8 mouse cellular contexts compared by ENCODE assay signal in the genomic region with DNA sequence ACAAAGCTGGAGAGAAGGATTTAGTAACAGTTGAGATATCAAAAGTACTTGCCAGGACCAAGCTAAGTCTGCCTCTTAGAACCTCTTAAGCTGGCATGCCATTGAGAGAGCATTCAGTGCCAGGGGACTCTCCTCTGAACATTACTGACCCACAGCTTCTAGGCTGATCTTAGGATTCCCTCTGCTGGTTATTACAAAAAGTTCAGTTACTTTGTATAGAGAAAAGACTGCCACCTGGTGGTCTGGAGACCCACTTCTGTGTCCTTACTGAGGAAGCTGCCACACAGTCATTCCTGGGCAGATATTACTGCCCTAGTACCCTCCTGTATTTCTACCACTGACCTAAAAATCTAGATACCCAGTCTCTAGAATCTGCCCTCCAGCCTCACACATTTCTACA.
A peak's percentile ranks its signal among the peaks of the same experiment; 100 is the strongest.
DNase-seq lines count a peak whose midpoint lies in the region; TF ChIP-seq lines count a peak whose summit lies in the region.

No protein-coding gene starts in this region.

- no peak overlapping the region for H3K4me3 ChIP-seq in gastrocnemius, adult 2 months

- peak; percentile 77 for DNase-seq in ZHBTc4 (ENCODE audit: low read depth, low spot score)
- peak; percentile 74 to 84 for DNase-seq in cerebellum, postnatal 25 days
- peak; percentile 76 for DNase-seq in gastrocnemius, adult 2 months
- DNase-seq in hindlimb bud, embryonic 11.5 days (ENCODE audit: extremely low spot score, low read depth, low spot score) = peak; percentile 71
- DNase-seq in left cerebral cortex, adult 11 months (ENCODE audit: low spot score) = peak; percentile 83
- peak; percentile 66 to 83 for DNase-seq in lung, postnatal 4 days
- peak; percentile 76 for DNase-seq in right cerebral cortex, adult 18-20 months
- peak; percentile 52 to 71 for DNase-seq in urinary bladder, postnatal 4 days (ENCODE audit: low spot score in 2 of 2)

- peak overlapping the region; percentile 40 for H3K27ac ChIP-seq in gastrocnemius, adult 2 months

- no peak; the same call in none of the 2 replicates for TF ChIP-seq CTCF in gastrocnemius, adult 2 months (IDR thresholded peaks at IDR 0.05)

- intact Hi-C loops in gastrocnemius, adult 2 months (cut with DNase I) = loop anchor here (1.0 to 5.0 kb wide), 3 partner anchors 92 to 229 kb away; no protein-coding TSS in a partner anchor
